Mouse (Mus musculus): ENCODE measurements around the gene Psme3. TPM values are rescaled to one million over a fixed set of nuclear protein-coding genes. Genes with fewer than 3 reads are reported as not detected.
A peak's percentile ranks its signal among the peaks of the same experiment; 100 is the strongest.

The Psme3 gene
- polyA plus RNA-seq, 1 experiment from 2014 or later: 103 TPM

- H3K4me2 ChIP-seq (ENCODE audit: low read depth, low read length): peak overlapping the region; percentile 84
- no peaks in the 10 kb centered on the region for H3K36me3 ChIP-seq (ENCODE audit: control insufficient read depth, insufficient read depth)
- 0 out of 2 replicates have a peak, but pooled peaks have one; percentile 15 for ATAC-seq (replicated peaks; ENCODE audit: extremely low read depth, insufficient read depth, low FRiP score)
- 56% methylated on average over 14 of the region's 14 CpGs for WGBS
- H3K4me3 ChIP-seq (ENCODE audit: low read length): peak overlapping the region; percentile 89
- no peaks in the 10 kb centered on the region for H3K9me3 ChIP-seq (replicated peaks; ENCODE audit: control insufficient read depth, low read length)
- no peak overlapping the region for H3K27ac ChIP-seq (ENCODE audit: low read length)
- peaks cover 18% of the 10 kb centered on the region for H3K4me1 ChIP-seq (ENCODE audit: control insufficient read depth, insufficient read depth, low read length)
- peak overlapping the region; percentile 46 for H3K9ac ChIP-seq (ENCODE audit: low read length)
- H3K27me3 ChIP-seq (ENCODE audit: control insufficient read depth, insufficient read depth, low read length): no peaks in the 10 kb centered on the region
Measured at GRCm38 (mm10) chr11:101279193-101279569, 36.8 kb upstream of the Psme3 start.

- H3K27ac ChIP-seq (ENCODE audit: low read length): no peak overlapping the region
- H3K36me3 ChIP-seq (ENCODE audit: control insufficient read depth, insufficient read depth): no peaks in the 10 kb centered on the region
- H3K4me3 ChIP-seq (ENCODE audit: low read length): no peak overlapping the region
- H3K27me3 ChIP-seq (ENCODE audit: control insufficient read depth, insufficient read depth, low read length): no peaks in the 10 kb centered on the region
- no peak overlapping the region for H3K9ac ChIP-seq (ENCODE audit: low read length)
- no peaks in the 10 kb centered on the region for H3K9me3 ChIP-seq (replicated peaks; ENCODE audit: control insufficient read depth, low read length)
- WGBS: 46% methylated on average over 7 of the region's 7 CpGs
- peaks cover 18% of the 10 kb centered on the region for H3K4me1 ChIP-seq (ENCODE audit: control insufficient read depth, insufficient read depth, low read length)
- no peak for ATAC-seq (replicated peaks; ENCODE audit: extremely low read depth, insufficient read depth, low FRiP score)
- H3K4me2 ChIP-seq (ENCODE audit: low read depth, low read length): no peak overlapping the region
Measured at GRCm38 (mm10) chr11:101280837-101281236, 35.2 kb upstream of the Psme3 start.

DNA sequence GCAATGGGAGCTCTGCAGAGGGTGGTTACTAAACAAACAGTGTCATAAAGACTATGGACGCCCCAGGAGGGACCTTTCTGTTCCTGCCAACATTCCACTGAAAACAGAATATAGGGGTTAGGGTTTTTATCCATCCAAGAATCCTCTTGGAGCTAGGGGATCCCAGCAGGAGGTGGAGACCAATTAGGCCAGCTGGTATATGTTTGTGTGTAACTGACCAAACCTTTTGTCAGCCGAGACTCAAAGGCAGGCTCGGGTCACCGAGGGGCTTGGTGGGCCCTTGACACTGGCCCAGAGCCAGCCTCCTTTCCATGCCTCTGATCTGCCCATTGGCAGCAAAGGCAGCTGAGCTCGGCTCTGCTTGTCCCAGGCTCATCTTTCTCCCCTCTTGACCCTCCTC is 33.1 kb upstream of the Psme3 start:
- ATAC-seq (replicated peaks; ENCODE audit: extremely low read depth, insufficient read depth, low FRiP score): no peak
- Histone ChIP-seq H3K27ac (ENCODE audit: low read length) (no peak overlapping the region), H3K4me3 (ENCODE audit: low read length) (no peak overlapping the region), H3K4me2 (ENCODE audit: low read depth, low read length) (no peak overlapping the region), H3K36me3 (ENCODE audit: control insufficient read depth, insufficient read depth) (peaks cover 8% of the 10 kb centered on the region), H3K9ac (ENCODE audit: low read length) (no peak overlapping the region), H3K9me3 (replicated peaks; ENCODE audit: control insufficient read depth, low read length) (no peaks in the 10 kb centered on the region), H3K4me1 (ENCODE audit: control insufficient read depth, insufficient read depth, low read length) (peaks cover 7% of the 10 kb centered on the region), H3K27me3 (ENCODE audit: control insufficient read depth, insufficient read depth, low read length) (no peaks in the 10 kb centered on the region)
- 32% methylated on average over 5 of the region's 5 CpGs for WGBS

DNA sequence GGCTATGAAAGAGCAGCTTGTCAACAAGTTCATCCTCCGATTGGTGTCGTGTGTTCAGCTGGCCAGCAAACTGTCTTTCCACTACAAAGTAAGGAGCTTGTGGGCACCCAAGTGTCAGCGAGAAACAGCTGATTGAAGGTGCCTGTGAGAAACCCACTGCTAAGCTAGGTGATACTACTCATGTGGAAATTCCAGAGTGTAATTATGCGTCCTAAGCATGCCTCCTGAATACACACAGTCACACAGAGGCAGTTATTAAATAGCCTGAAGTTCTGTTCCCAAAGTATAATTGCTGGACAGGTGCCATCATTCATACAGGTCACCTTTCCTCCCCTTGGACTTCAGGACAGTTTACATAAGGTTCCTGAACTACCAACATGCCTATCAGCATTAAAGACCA is 32.2 kb upstream of the Psme3 start:
- Histone ChIP-seq H3K4me1 (ENCODE audit: control insufficient read depth, insufficient read depth, low read length) (0 out of 2 replicates have a peak, but pooled peaks cover 3% of the 10 kb centered on the region), H3K9me3 (replicated peaks; ENCODE audit: control insufficient read depth, low read length) (no peaks in the 10 kb centered on the region), H3K4me3 (ENCODE audit: low read length) (no peak overlapping the region), H3K27me3 (ENCODE audit: control insufficient read depth, insufficient read depth, low read length) (no peaks in the 10 kb centered on the region), H3K27ac (ENCODE audit: low read length) (no peak overlapping the region), H3K36me3 (ENCODE audit: control insufficient read depth, insufficient read depth) (peaks cover 17% of the 10 kb centered on the region), H3K4me2 (ENCODE audit: low read depth, low read length) (no peak overlapping the region), H3K9ac (ENCODE audit: low read length) (no peak overlapping the region)
- 56% methylated on average over 4 of the region's 4 CpGs for WGBS
- no peak for ATAC-seq (replicated peaks; ENCODE audit: extremely low read depth, insufficient read depth, low FRiP score)

- H3K9me3 ChIP-seq (replicated peaks; ENCODE audit: control insufficient read depth, low read length): no peaks in the 10 kb centered on the region
- H3K36me3 ChIP-seq (ENCODE audit: control insufficient read depth, insufficient read depth): peaks cover 40% of the 10 kb centered on the region
- H3K4me2 ChIP-seq (ENCODE audit: low read depth, low read length): no peak overlapping the region
- no peak overlapping the region for H3K27ac ChIP-seq (ENCODE audit: low read length)
- no peaks in the 10 kb centered on the region for H3K4me1 ChIP-seq (ENCODE audit: control insufficient read depth, insufficient read depth, low read length)
- no peak overlapping the region for H3K4me3 ChIP-seq (ENCODE audit: low read length)
- no peaks in the 10 kb centered on the region for H3K27me3 ChIP-seq (ENCODE audit: control insufficient read depth, insufficient read depth, low read length)
- ATAC-seq (replicated peaks; ENCODE audit: extremely low read depth, insufficient read depth, low FRiP score): no peak
- H3K9ac ChIP-seq (ENCODE audit: low read length): no peak overlapping the region
- 81% methylated on average over 9 of the region's 9 CpGs for WGBS
Measured at GRCm38 (mm10) chr11:101287306-101287705, 28.7 kb upstream of the Psme3 start.

DNA sequence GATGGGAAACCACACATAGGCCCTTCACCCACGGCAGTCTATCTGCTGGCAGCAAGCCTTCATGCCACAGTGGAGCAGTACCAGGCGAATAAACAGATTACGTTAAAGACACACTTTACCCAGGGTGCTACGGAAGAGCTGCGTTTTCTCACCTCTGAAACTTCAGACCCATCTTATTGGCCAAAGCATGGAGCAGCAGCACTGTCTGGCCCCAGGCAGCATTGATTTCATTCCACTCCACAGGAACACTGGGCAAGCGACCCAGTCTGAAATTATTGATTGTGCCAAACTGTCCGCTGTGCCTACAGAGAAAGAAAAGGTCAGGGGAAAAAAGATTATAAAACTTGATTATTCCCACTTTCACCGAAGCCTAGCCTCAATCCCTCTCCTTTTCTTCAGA is 24.8 kb upstream of the Psme3 start:
- no peak overlapping the region for H3K9ac ChIP-seq (ENCODE audit: low read length)
- ATAC-seq (replicated peaks; ENCODE audit: extremely low read depth, insufficient read depth, low FRiP score): no peak
- no peaks in the 10 kb centered on the region for H3K9me3 ChIP-seq (replicated peaks; ENCODE audit: control insufficient read depth, low read length)
- H3K27me3 ChIP-seq (ENCODE audit: control insufficient read depth, insufficient read depth, low read length): no peaks in the 10 kb centered on the region
- no peak overlapping the region for H3K27ac ChIP-seq (ENCODE audit: low read length)
- no peak overlapping the region for H3K4me3 ChIP-seq (ENCODE audit: low read length)
- no peaks in the 10 kb centered on the region for H3K4me1 ChIP-seq (ENCODE audit: control insufficient read depth, insufficient read depth, low read length)
- no peak overlapping the region for H3K4me2 ChIP-seq (ENCODE audit: low read depth, low read length)
- peaks cover 61% of the 10 kb centered on the region for H3K36me3 ChIP-seq (ENCODE audit: control insufficient read depth, insufficient read depth)
- 94% methylated on average over 8 of the region's 8 CpGs for WGBS

GRCm38 (mm10) chr11:101295191-101295590 is 20.8 kb upstream of the Psme3 start:
- no peak overlapping the region for H3K4me2 ChIP-seq (ENCODE audit: low read depth, low read length)
- no peak overlapping the region for H3K27ac ChIP-seq (ENCODE audit: low read length)
- H3K27me3 ChIP-seq (ENCODE audit: control insufficient read depth, insufficient read depth, low read length): no peaks in the 10 kb centered on the region
- no peaks in the 10 kb centered on the region for H3K4me1 ChIP-seq (ENCODE audit: control insufficient read depth, insufficient read depth, low read length)
- H3K36me3 ChIP-seq (ENCODE audit: control insufficient read depth, insufficient read depth): peaks cover 40% of the 10 kb centered on the region
- H3K9me3 ChIP-seq (replicated peaks; ENCODE audit: control insufficient read depth, low read length): no peaks in the 10 kb centered on the region
- ATAC-seq (replicated peaks; ENCODE audit: extremely low read depth, insufficient read depth, low FRiP score): no peak
- 92% methylated on average over 8 of the region's 8 CpGs for WGBS
- H3K4me3 ChIP-seq (ENCODE audit: low read length): no peak overlapping the region
- H3K9ac ChIP-seq (ENCODE audit: low read length): no peak overlapping the region

GRCm38 (mm10) chr11:101300881-101301280 is 15.1 kb upstream of the Psme3 start:
- Histone ChIP-seq H3K4me1 (ENCODE audit: control insufficient read depth, insufficient read depth, low read length) (peaks cover 11% of the 10 kb centered on the region), H3K4me3 (ENCODE audit: low read length) (peak overlapping the region; percentile 92), H3K9ac (ENCODE audit: low read length) (peak overlapping the region; percentile 89), H3K36me3 (ENCODE audit: control insufficient read depth, insufficient read depth) (peaks cover 10% of the 10 kb centered on the region; the same call in 1 of the 2 replicates), H3K27me3 (ENCODE audit: control insufficient read depth, insufficient read depth, low read length) (no peaks in the 10 kb centered on the region), H3K4me2 (ENCODE audit: low read depth, low read length) (peak overlapping the region; percentile 94), H3K27ac (ENCODE audit: low read length) (no peak overlapping the region), H3K9me3 (replicated peaks; ENCODE audit: control insufficient read depth, low read length) (no peaks in the 10 kb centered on the region)
- ATAC-seq (replicated peaks; ENCODE audit: extremely low read depth, insufficient read depth, low FRiP score): no peak
- WGBS: 62% methylated on average over 7 of the region's 7 CpGs

DNA sequence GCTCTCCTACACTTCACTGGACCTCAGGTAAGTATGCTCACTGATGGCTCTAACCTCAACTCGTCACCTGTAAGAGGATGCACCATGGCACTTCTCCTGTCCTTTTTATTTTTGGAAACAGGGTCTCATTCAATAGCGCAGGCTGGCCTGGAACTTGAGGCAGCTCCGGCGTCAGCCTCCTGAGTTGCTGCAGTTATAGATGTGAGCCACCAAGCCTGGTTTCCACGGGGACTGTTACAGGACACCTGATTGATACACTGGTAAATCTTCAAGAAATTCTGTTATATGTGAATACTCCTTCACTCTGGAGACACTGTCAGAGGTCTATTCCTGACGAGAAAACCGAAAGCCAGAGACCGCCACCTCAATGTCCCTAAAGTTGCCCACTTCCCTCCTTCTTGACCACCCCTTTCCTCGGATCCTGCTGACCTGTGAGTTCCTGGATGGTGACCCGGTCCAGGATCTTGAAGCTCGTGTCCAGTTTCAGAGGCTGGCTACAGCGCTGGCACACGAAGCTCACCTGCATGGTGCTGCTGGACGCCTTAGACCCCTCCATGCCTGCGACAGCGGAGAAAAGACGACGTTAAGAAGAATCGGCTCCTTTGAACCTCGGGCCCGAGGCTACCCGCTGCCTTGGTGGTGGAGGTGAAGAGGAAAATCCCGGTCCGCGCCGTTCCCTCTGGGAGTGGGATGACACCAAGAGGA is 14.6 kb upstream of the Psme3 start:
- H3K27me3 ChIP-seq (ENCODE audit: control insufficient read depth, insufficient read depth, low read length): no peaks in the 10 kb centered on the region
- WGBS: 11% methylated on average over 26 of the region's 26 CpGs
- H3K27ac ChIP-seq (ENCODE audit: low read length): no peak overlapping the region; the same call in 1 of the 2 replicates
- H3K9me3 ChIP-seq (replicated peaks; ENCODE audit: control insufficient read depth, low read length): no peaks in the 10 kb centered on the region
- peak overlapping the region; percentile 89 for H3K9ac ChIP-seq (ENCODE audit: low read length)
- no peak for ATAC-seq (replicated peaks; ENCODE audit: extremely low read depth, insufficient read depth, low FRiP score)
- H3K36me3 ChIP-seq (ENCODE audit: control insufficient read depth, insufficient read depth): peaks cover 8% of the 10 kb centered on the region; the same call in 1 of the 2 replicates
- H3K4me3 ChIP-seq (ENCODE audit: low read length): peak overlapping the region; percentile 92
- H3K4me2 ChIP-seq (ENCODE audit: low read depth, low read length): peak overlapping the region; percentile 94
- H3K4me1 ChIP-seq (ENCODE audit: control insufficient read depth, insufficient read depth, low read length): peaks cover 11% of the 10 kb centered on the region
